Mouse (Mus musculus): ENCODE data around the gene Olfr155. TPM values are rescaled to one million over a fixed set of nuclear protein-coding genes. Genes with fewer than 3 reads are reported as not detected.

Gene Olfr155
- polyA plus RNA-seq (2012; rRNA removed), result not detected in 2 replicates

GRCm38 (mm10) chr4:43851265-43851664 is at the start of gene Olfr155:
Olfr155 (plus strand) TSS chr4:43851565.
- WGBS, result 91% methylated on average over 6 of the region's 6 CpGs

GRCm38 (mm10) chr4:43822896-43823550 is 28.3 kb upstream of the Olfr155 start:
- Histone ChIP-seq H3K4me3 (replicated peaks; ENCODE audit: insufficient read depth, low read depth, low read length) (no peak overlapping the region), H3K4me1 (ENCODE audit: control insufficient read depth, insufficient read depth, low read length) (no peaks in the 10 kb centered on the region), H3K27me3 (ENCODE audit: control insufficient read depth, insufficient read depth, low read length) (no peaks in the 10 kb centered on the region), H3K27ac (ENCODE audit: insufficient read depth, low read length) (no peak overlapping the region)
- 80% methylated on average over 13 of the region's 13 CpGs for WGBS
- DNase-seq, result no peak
- TF ChIP-seq POLR2A (IDR thresholded peaks at IDR 0.05; ENCODE audit: borderline replicate concordance, insufficient read depth, low read length) (no peak), CTCF (IDR thresholded peaks at IDR 0.05; ENCODE audit: borderline replicate concordance, insufficient read depth, low read depth, low read length) (no peak)

More at GRCm38 (mm10) chr4:43851265-43851664, at the start of gene Olfr155:
- no peak within 1 kb of the TSS for H3K4me3 ChIP-seq (replicated peaks; ENCODE audit: insufficient read depth, low read depth, low read length)
- H3K27me3 ChIP-seq (ENCODE audit: control insufficient read depth, insufficient read depth, low read length), result no peaks in the 10 kb centered on the region
- no peak within 1 kb of the TSS for H3K27ac ChIP-seq (ENCODE audit: insufficient read depth, low read length)
- DNase-seq, result no peak
- no peak for TF ChIP-seq CTCF (IDR thresholded peaks at IDR 0.05; ENCODE audit: borderline replicate concordance, insufficient read depth, low read depth, low read length)
- no peak for TF ChIP-seq POLR2A (IDR thresholded peaks at IDR 0.05; ENCODE audit: borderline replicate concordance, insufficient read depth, low read length)
- no peaks in the 10 kb centered on the region for H3K4me1 ChIP-seq (ENCODE audit: control insufficient read depth, insufficient read depth, low read length)

- TF ChIP-seq CTCF (IDR thresholded peaks at IDR 0.05; ENCODE audit: borderline replicate concordance, insufficient read depth, low read depth, low read length) (no peak), POLR2A (IDR thresholded peaks at IDR 0.05; ENCODE audit: borderline replicate concordance, insufficient read depth, low read length) (no peak)
- Histone ChIP-seq H3K27ac (ENCODE audit: insufficient read depth, low read length) (no peak within 1 kb of the TSS), H3K4me3 (replicated peaks; ENCODE audit: insufficient read depth, low read depth, low read length) (no peak within 1 kb of the TSS), H3K4me1 (ENCODE audit: control insufficient read depth, insufficient read depth, low read length) (no peaks in the 10 kb centered on the region), H3K27me3 (ENCODE audit: control insufficient read depth, insufficient read depth, low read length) (no peaks in the 10 kb centered on the region)
- no peak for DNase-seq
- WGBS, result 29% methylated on average over 7 of the region's 7 CpGs
Observed at GRCm38 (mm10) chr4:43823845-43824337, 27.5 kb upstream of the Olfr155 start, which contains the start of gene Olfr156. Olfr156 (minus strand) TSS chr4:43823895.

- Histone ChIP-seq H3K4me3 (replicated peaks; ENCODE audit: insufficient read depth, low read depth, low read length) (no peak overlapping the region), H3K27ac (ENCODE audit: insufficient read depth, low read length) (no peak overlapping the region), H3K4me1 (ENCODE audit: control insufficient read depth, insufficient read depth, low read length) (no peaks in the 10 kb centered on the region), H3K27me3 (ENCODE audit: control insufficient read depth, insufficient read depth, low read length) (no peaks in the 10 kb centered on the region)
- TF ChIP-seq POLR2A (IDR thresholded peaks at IDR 0.05; ENCODE audit: borderline replicate concordance, insufficient read depth, low read length) (no peak), CTCF (IDR thresholded peaks at IDR 0.05; ENCODE audit: borderline replicate concordance, insufficient read depth, low read depth, low read length) (no peak)
- 93% methylated on average over 4 of the region's 4 CpGs for WGBS
- no peak for DNase-seq
Observed at GRCm38 (mm10) chr4:43828806-43829205, 22.6 kb upstream of the Olfr155 start.

- Histone ChIP-seq H3K4me1 (ENCODE audit: control insufficient read depth, insufficient read depth, low read length) (no peaks in the 10 kb centered on the region), H3K4me3 (replicated peaks; ENCODE audit: insufficient read depth, low read depth, low read length) (no peak overlapping the region), H3K27ac (ENCODE audit: insufficient read depth, low read length) (no peak overlapping the region), H3K27me3 (ENCODE audit: control insufficient read depth, insufficient read depth, low read length) (no peaks in the 10 kb centered on the region)
- DNase-seq, result no peak
- TF ChIP-seq CTCF (IDR thresholded peaks at IDR 0.05; ENCODE audit: borderline replicate concordance, insufficient read depth, low read depth, low read length), result no peak
- TF ChIP-seq POLR2A (IDR thresholded peaks at IDR 0.05; ENCODE audit: borderline replicate concordance, insufficient read depth, low read length), result no peak
- 66% methylated on average over 5 of the region's 5 CpGs for WGBS
Observed at GRCm38 (mm10) chr4:43832031-43832430, 19.3 kb upstream of the Olfr155 start.

GRCm38 (mm10) chr4:43833752-43834151 is 17.6 kb upstream of the Olfr155 start:
- 72% methylated on average over 5 of the region's 5 CpGs for WGBS
- H3K4me3 ChIP-seq (replicated peaks; ENCODE audit: insufficient read depth, low read depth, low read length), result no peak overlapping the region
- H3K4me1 ChIP-seq (ENCODE audit: control insufficient read depth, insufficient read depth, low read length), result no peaks in the 10 kb centered on the region
- no peaks in the 10 kb centered on the region for H3K27me3 ChIP-seq (ENCODE audit: control insufficient read depth, insufficient read depth, low read length)
- no peak for TF ChIP-seq CTCF (IDR thresholded peaks at IDR 0.05; ENCODE audit: borderline replicate concordance, insufficient read depth, low read depth, low read length)
- no peak for TF ChIP-seq POLR2A (IDR thresholded peaks at IDR 0.05; ENCODE audit: borderline replicate concordance, insufficient read depth, low read length)
- no peak overlapping the region for H3K27ac ChIP-seq (ENCODE audit: insufficient read depth, low read length)
- DNase-seq, result no peak

GRCm38 (mm10) chr4:43834749-43835148 is 16.6 kb upstream of the Olfr155 start:
- no peak for TF ChIP-seq POLR2A (IDR thresholded peaks at IDR 0.05; ENCODE audit: borderline replicate concordance, insufficient read depth, low read length)
- no peak for TF ChIP-seq CTCF (IDR thresholded peaks at IDR 0.05; ENCODE audit: borderline replicate concordance, insufficient read depth, low read depth, low read length)
- Histone ChIP-seq H3K4me1 (ENCODE audit: control insufficient read depth, insufficient read depth, low read length) (no peaks in the 10 kb centered on the region), H3K4me3 (replicated peaks; ENCODE audit: insufficient read depth, low read depth, low read length) (no peak overlapping the region), H3K27ac (ENCODE audit: insufficient read depth, low read length) (no peak overlapping the region), H3K27me3 (ENCODE audit: control insufficient read depth, insufficient read depth, low read length) (no peaks in the 10 kb centered on the region)
- no peak for DNase-seq
- 77% methylated on average over 4 of the region's 4 CpGs for WGBS

GRCm38 (mm10) chr4:43838326-43838725 is 13.0 kb upstream of the Olfr155 start:
- no peak for DNase-seq
- no peaks in the 10 kb centered on the region for H3K4me1 ChIP-seq (ENCODE audit: control insufficient read depth, insufficient read depth, low read length)
- WGBS, result 85% methylated on average over 3 of the region's 3 CpGs
- no peak overlapping the region for H3K27ac ChIP-seq (ENCODE audit: insufficient read depth, low read length)
- TF ChIP-seq CTCF (IDR thresholded peaks at IDR 0.05; ENCODE audit: borderline replicate concordance, insufficient read depth, low read depth, low read length) (no peak), POLR2A (IDR thresholded peaks at IDR 0.05; ENCODE audit: borderline replicate concordance, insufficient read depth, low read length) (no peak)
- H3K27me3 ChIP-seq (ENCODE audit: control insufficient read depth, insufficient read depth, low read length), result no peaks in the 10 kb centered on the region
- H3K4me3 ChIP-seq (replicated peaks; ENCODE audit: insufficient read depth, low read depth, low read length), result no peak overlapping the region
